Mouse (Mus musculus) liver, postnatal 0 days (tissue): Measurements from ENCODE around the gene Tmem170. TPM values are rescaled to one million over a fixed set of nuclear protein-coding genes. Genes with fewer than 3 reads are reported as not detected.
"Not testable (repeated sequence)": the region's sequence is repeated elsewhere in the genome, so short reads cannot be mapped to it uniquely, and the experiment has no call there.

Source experiments
- ATAC-seq: fragments of 200-750 bp; cut with Nextera tagmentation; 2 replicates; pipeline ENCODE4 v1.8.0; 2017; ENCODE audit warnings: mild to moderate bottlenecking, moderate library complexity
- DNase-seq: peaks from one replicate; pipeline ENCODE4 v3.0.0-alpha.2; 2016
- H3K27ac ChIP-seq: fragments of 300-500 bp; sonication (generic); 2 replicates; pipeline ENCODE4 v1.5.1; 2014; ENCODE audit warnings: antibody characterized with exemption, moderate library complexity, mild to moderate bottlenecking, low read depth
- H3K27me3 ChIP-seq: fragments of 300-500 bp; sonication (generic); 2 replicates; pipeline ENCODE4 v1.6.1; 2014; ENCODE audit warnings: low read length, control low read depth, mixed read lengths; ENCODE audit not compliant: insufficient read depth
- H3K36me3 ChIP-seq: fragments of 300-500 bp; sonication (generic); replicated peaks from 2 replicates; pipeline ENCODE4 v1.6.1; 2014; ENCODE audit warnings: mild to moderate bottlenecking, control low read depth, low read length, moderate library complexity, mixed read lengths; ENCODE audit not compliant: insufficient read depth
- H3K4me1 ChIP-seq: fragments of 300-500 bp; sonication (generic); 2 replicates; pipeline ENCODE4 v1.6.1; 2014; ENCODE audit warnings: antibody characterized with exemption, mild to moderate bottlenecking, control low read depth; ENCODE audit not compliant: insufficient read depth
- H3K4me2 ChIP-seq: fragments of 300-500 bp; sonication (generic); 2 replicates; pipeline ENCODE4 v1.6.1; 2014; ENCODE audit warnings: low read depth, mild to moderate bottlenecking, low read length, moderate library complexity, mixed read lengths
- H3K4me3 ChIP-seq: fragments of 300-500 bp; sonication (generic); 2 replicates; pipeline ENCODE4 v1.5.1; 2014; ENCODE audit warnings: low read depth, low read length
- H3K9ac ChIP-seq: fragments of 300-500 bp; sonication (generic); replicated peaks from 2 replicates; pipeline ENCODE4 v1.6.1; 2014; ENCODE audit warnings: mild to moderate bottlenecking, moderate library complexity
- H3K9me3 ChIP-seq: fragments of 300-500 bp; sonication (generic); 2 replicates; pipeline ENCODE4 v1.6.1; 2016; ENCODE audit warnings: mild to moderate bottlenecking, control low read depth, low read length, mixed read lengths
- CTCF ChIP-seq: sonication (generic); IDR thresholded peaks from 2 replicates; pipeline ENCODE4 v1.5.1; 2016; ENCODE audit warnings: antibody characterized with exemption, low read depth
- EP300 ChIP-seq: IDR thresholded peaks from 2 replicates; pipeline ENCODE4 v1.6.1; 2016; ENCODE audit warnings: antibody characterized with exemption, low read depth, mild to moderate bottlenecking
- WGBS: fragments of 180-500 bp; shearing (Covaris S2); extraction: QIAGEN DNeasy Blood & Tissue Kit; methylation state at CpG from one replicate; pipeline ENCODE4 v1.1.7; 2014; ENCODE audit not compliant: insufficient replicate concordance; 5-methylcytosine and 5-hydroxymethylcytosine counted together
- polyA plus RNA-seq: library from polyadenylated mRNA; unstranded; fragments of >200 nt; fragmentation: Nextera tagmentation; extraction: Ambion mirVana; gene quantifications from 2 replicates; pipeline ENCODE4 v1.2.1, GENCODE M21; 2015

Tmem170 gene
- polyA plus RNA-seq, 1 experiment from 2014 or later = 4.9 TPM

- Histone ChIP-seq H3K4me3 (no peak overlapping the region), H3K4me2 (no peak overlapping the region), H3K27ac (no peak overlapping the region), H3K27me3 (no peaks in the 10 kb centered on the region), H3K36me3 (peaks cover 6% of the 10 kb centered on the region), H3K4me1 (no peaks in the 10 kb centered on the region), H3K9ac (no peak overlapping the region), H3K9me3 (no peaks in the 10 kb centered on the region)
- DNase-seq (no peak), ATAC-seq (no peak)
- 75% methylated on average over 6 of the region's 6 CpGs for WGBS
- no peak for TF ChIP-seq EP300
- no peak for TF ChIP-seq CTCF
These were observed 10.7 kb downstream of the Tmem170 start for GRCm38 (mm10) chr8:111865857-111866256.

- Histone ChIP-seq H3K36me3 (peaks cover 6% of the 10 kb centered on the region), H3K4me2 (no peak overlapping the region), H3K27ac (no peak overlapping the region), H3K9me3 (no peaks in the 10 kb centered on the region), H3K27me3 (no peaks in the 10 kb centered on the region), H3K4me3 (no peak overlapping the region), H3K4me1 (no peaks in the 10 kb centered on the region), H3K9ac (no peak overlapping the region)
- TF ChIP-seq EP300 (no peak), CTCF (no peak)
- ATAC-seq (no peak), DNase-seq (no peak)
- WGBS = 80% methylated on average over 8 of the region's 8 CpGs
These were observed 11.3 kb downstream of the Tmem170 start for GRCm38 (mm10) chr8:111865130-111865852.

GRCm38 (mm10) chr8:111864648-111865047 is 11.9 kb downstream of the Tmem170 start:
- H3K27me3 ChIP-seq = no peaks in the 10 kb centered on the region
- no peak overlapping the region for H3K27ac ChIP-seq
- H3K4me3 ChIP-seq = no peak overlapping the region
- ATAC-seq = no peak
- H3K4me2 ChIP-seq = no peak overlapping the region
- no peak for DNase-seq
- TF ChIP-seq CTCF = no peak
- TF ChIP-seq EP300 = no peak
- 83% methylated on average over 8 of the region's 8 CpGs for WGBS
- H3K4me1 ChIP-seq = no peaks in the 10 kb centered on the region
- peaks cover 6% of the 10 kb centered on the region for H3K36me3 ChIP-seq
- no peaks in the 10 kb centered on the region for H3K9me3 ChIP-seq
- H3K9ac ChIP-seq = no peak overlapping the region

- H3K9ac ChIP-seq = no peak overlapping the region
- 40% methylated on average over 4 of the region's 4 CpGs for WGBS
- no peak for ATAC-seq
These were observed 13.3 kb downstream of the Tmem170 start for GRCm38 (mm10) chr8:111863280-111863679.

GRCm38 (mm10) chr8:111855977-111856376 is 20.6 kb downstream of the Tmem170 start:
- no peak overlapping the region for H3K9ac ChIP-seq
- H3K9me3 ChIP-seq = no peaks in the 10 kb centered on the region
- no peaks in the 10 kb centered on the region for H3K27me3 ChIP-seq
- 86% methylated on average over 12 of the region's 12 CpGs for WGBS
- TF ChIP-seq EP300 (no peak), CTCF (no peak)
- no peak overlapping the region for H3K4me2 ChIP-seq
- peaks cover 3% of the 10 kb centered on the region; the same call in 1 of the 2 replicates for H3K4me1 ChIP-seq
- ATAC-seq = no peak
- no peak overlapping the region for H3K27ac ChIP-seq
- H3K4me3 ChIP-seq = no peak overlapping the region
- no peak for DNase-seq
- H3K36me3 ChIP-seq = no peaks in the 10 kb centered on the region

More at GRCm38 (mm10) chr8:111863280-111863679, 13.3 kb downstream of the Tmem170 start:
- Histone ChIP-seq H3K9me3 (no peaks in the 10 kb centered on the region), H3K27me3 (no peaks in the 10 kb centered on the region), H3K4me2 (no peak overlapping the region), H3K4me1 (no peaks in the 10 kb centered on the region), H3K4me3 (no peak overlapping the region), H3K36me3 (peaks cover 6% of the 10 kb centered on the region), H3K27ac (no peak overlapping the region)
- DNase-seq = no peak
- TF ChIP-seq CTCF = no peak
- no peak for TF ChIP-seq EP300

- Histone ChIP-seq H3K4me3 (peak within 1 kb of the TSS; percentile 75), H3K27me3 (no peaks in the 10 kb centered on the region), H3K9ac (peak within 1 kb of the TSS; percentile 73), H3K27ac (no peak within 1 kb of the TSS), H3K9me3 (no peaks in the 10 kb centered on the region), H3K4me1 (peaks cover 3% of the 10 kb centered on the region; the same call in 1 of the 2 replicates), H3K4me2 (peak within 1 kb of the TSS; percentile 94), H3K36me3 (no peaks in the 10 kb centered on the region)
- WGBS = under 1% methylated on average over 53 of the region's 53 CpGs
- DNase-seq (peak; percentile 96), ATAC-seq (peak; percentile 100)
- TF ChIP-seq EP300 (no peak), CTCF (peak; percentile 31)
These were observed 22.6 kb downstream of the Tmem170 start, which contains the start of gene Cfdp1 for GRCm38 (mm10) chr8:111853861-111854501. Cfdp1 (minus strand) TSS chr8:111854291.

GRCm38 (mm10) chr8:111853219-111853618 is 23.3 kb downstream of the Tmem170 start:
- not testable (repeated sequence) for H3K9me3 ChIP-seq, H3K27me3 ChIP-seq, ATAC-seq, H3K36me3 ChIP-seq, H3K4me1 ChIP-seq, H3K27ac ChIP-seq, DNase-seq
- Histone ChIP-seq H3K9ac (peak overlapping the region; percentile 73), H3K4me3 (peak overlapping the region; percentile 75), H3K4me2 (peak overlapping the region; percentile 94)
- 44% methylated on average over 11 of the region's 12 CpGs for WGBS
